Mouse (Mus musculus): ENCODE results near the gene Ptpru.

DNA sequence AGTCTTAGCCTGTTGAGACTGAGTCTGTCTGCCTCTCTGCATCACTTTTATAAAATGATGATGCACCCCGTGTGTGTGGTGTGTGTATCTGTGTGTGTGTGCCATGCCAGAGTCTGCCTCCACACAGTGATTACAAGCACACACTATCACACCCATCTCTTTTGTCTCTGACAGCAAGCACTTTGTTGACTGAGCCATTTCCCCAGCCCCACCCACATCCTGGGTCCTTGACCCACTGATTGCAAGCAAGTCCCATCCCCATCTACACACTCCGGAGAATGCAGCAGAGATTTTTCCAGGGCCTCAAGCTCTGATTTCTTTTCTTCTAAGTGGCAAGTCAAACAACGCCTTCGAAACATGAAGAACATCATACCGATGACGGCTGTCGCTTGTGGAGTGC, 24.3 kb downstream of the Ptpru start:
- TF ChIP-seq CTCF (conservative IDR thresholded peaks at IDR 0.05 in 1 of 2, IDR thresholded peaks at IDR 0.05 in 1 of 2; ENCODE audit: low read depth in 2 of 2, low read length in 2 of 2) (no peak), MAZ (IDR thresholded peaks at IDR 0.05; ENCODE audit: low read depth, low read length) (no peak), USF2 (conservative IDR thresholded peaks at IDR 0.05; ENCODE audit: low read depth, low read length) (no peak), USF1 (IDR thresholded peaks at IDR 0.05; ENCODE audit: low read depth, low read length) (no peak), RAD21 (IDR thresholded peaks at IDR 0.05; ENCODE audit: low read depth, low read length) (no peak), ZKSCAN1 (IDR thresholded peaks at IDR 0.05; ENCODE audit: borderline replicate concordance, low read depth, low read length) (no peak), TCF12 (IDR thresholded peaks at IDR 0.05; ENCODE audit: low read depth, low read length) (no peak), ZC3H11A (IDR thresholded peaks at IDR 0.05; ENCODE audit: low read depth, low read length) (no peak)
